Mouse (Mus musculus) heart, embryonic 14.5 days (tissue): ENCODE measurements around the gene 9130019O22Rik. TPM values are rescaled to one million over a fixed set of nuclear protein-coding genes. Genes with fewer than 3 reads are reported as not detected.
A peak's percentile ranks its signal among the peaks of the same experiment; 100 is the strongest.
"Not testable (repeated sequence)": the region's sequence is repeated elsewhere in the genome, so short reads cannot be mapped to it uniquely, and the experiment has no call there.

Experiments
- ATAC-seq: fragments of 200-750 bp; cut with Nextera tagmentation; 2 replicates; pipeline ENCODE4 v1.8.0; 2017; ENCODE audit warnings: low read depth, moderate TSS enrichment; ENCODE audit not compliant: insufficient number of reproducible peaks, insufficient read depth, low FRiP score
- H3K27ac ChIP-seq, 2 experiments: fragments of 200-500 bp in 1 of 2; fragments of 300-500 bp in 1 of 2; sonication (generic) in 1 of 2; replicated peaks in 1 of 2; 2 replicates each; pipeline ENCODE4 v1.5.1; 2012 to 2014; ENCODE audit warnings: low read depth in 2 of 2, low read length in 2 of 2, control low read depth in 1 of 2, mild to moderate bottlenecking in 1 of 2, mixed read lengths in 1 of 2; ENCODE audit not compliant: control insufficient read depth in 1 of 2, insufficient read depth in 1 of 2
- H3K27me3 ChIP-seq: fragments of 300-500 bp; sonication (generic); 2 replicates; pipeline ENCODE4 v1.6.1; 2014; ENCODE audit warnings: mild to moderate bottlenecking, low read length, control low read depth; ENCODE audit not compliant: control insufficient read depth, insufficient read depth
- H3K36me3 ChIP-seq: fragments of 300-500 bp; sonication (generic); 2 replicates; pipeline ENCODE4 v1.6.1; 2014; ENCODE audit warnings: mild to moderate bottlenecking, control low read depth, low read length, mixed read lengths; ENCODE audit not compliant: control insufficient read depth, insufficient read depth
- H3K4me1 ChIP-seq, 2 experiments: fragments of 200-500 bp in 1 of 2; fragments of 300-500 bp in 1 of 2; sonication (generic) in 1 of 2; 2 replicates each; pipeline ENCODE4 v1.6.1; 2012 to 2014; ENCODE audit warnings: low read length in 2 of 2, control low read depth in 1 of 2, mixed read lengths in 1 of 2; ENCODE audit not compliant: control insufficient read depth in 2 of 2, insufficient read depth in 2 of 2
- H3K4me2 ChIP-seq: fragments of 300-500 bp; sonication (generic); 2 replicates; pipeline ENCODE4 v1.6.1; 2014; ENCODE audit warnings: mild to moderate bottlenecking, low read length
- H3K4me3 ChIP-seq, 2 experiments: fragments of 200-500 bp in 1 of 2; fragments of 300-500 bp in 1 of 2; sonication (generic) in 1 of 2; 2 replicates each; pipeline ENCODE4 v1.5.1; 2012 to 2014; ENCODE audit warnings: low read length in 2 of 2, mild to moderate bottlenecking in 2 of 2, control low read depth in 1 of 2, low read depth in 1 of 2, moderate library complexity in 1 of 2; ENCODE audit not compliant: control insufficient read depth in 1 of 2, insufficient read depth in 1 of 2
- H3K9ac ChIP-seq: fragments of 300-500 bp; sonication (generic); 2 replicates; pipeline ENCODE4 v1.6.1; 2014; ENCODE audit warnings: mild to moderate bottlenecking, low read length
- H3K9me3 ChIP-seq: fragments of 300-500 bp; sonication (generic); 2 replicates; pipeline ENCODE4 v1.6.1; 2016; ENCODE audit warnings: low read length, control low read depth; ENCODE audit not compliant: control insufficient read depth
- WGBS: fragments of 180-500 bp; shearing (Covaris S2); extraction: QIAGEN DNeasy Blood & Tissue Kit; methylation state at CpG from one replicate; pipeline ENCODE4 v1.1.7; 2014; 5-methylcytosine and 5-hydroxymethylcytosine counted together
- polyA plus RNA-seq: library from polyadenylated mRNA; unstranded; fragments of >200 nt; fragmentation: Nextera tagmentation; extraction: Ambion mirVana; gene quantifications from 2 replicates; pipeline ENCODE4 v1.2.1, GENCODE M21; 2014

9130019O22Rik gene
- polyA plus RNA-seq, 1 experiment from 2014 or later, result 4.5 TPM

GRCm38 (mm10) chr7:127371870-127372269 lies 15.1 kb downstream of the 9130019O22Rik start:
- ATAC-seq, result not testable (repeated sequence)
- WGBS, result 80% methylated on average over 3 of the region's 3 CpGs

GRCm38 (mm10) chr7:127371213-127371612 lies 15.8 kb downstream of the 9130019O22Rik start:
- Histone ChIP-seq H3K27ac (no peak overlapping the region), H3K27me3 (no peaks in the 10 kb centered on the region), H3K9ac (no peak overlapping the region), H3K9me3 (no peaks in the 10 kb centered on the region), H3K4me3 (no peak overlapping the region), H3K4me2 (no peak overlapping the region), H3K4me1 (no peaks in the 10 kb centered on the region; a peak in 2 of 4 replicates), H3K36me3 (0 out of 2 replicates have a peak, but pooled peaks cover 7% of the 10 kb centered on the region)
- ATAC-seq, result no peak
- 64% methylated on average over 2 of the region's 2 CpGs for whole genome bisulfite sequencing

More at GRCm38 (mm10) chr7:127371870-127372269, 15.1 kb downstream of the 9130019O22Rik start:
- not testable (repeated sequence) for H3K9me3 ChIP-seq, H3K27me3 ChIP-seq, H3K4me3 ChIP-seq, H3K4me2 ChIP-seq, H3K27ac ChIP-seq, H3K9ac ChIP-seq, H3K36me3 ChIP-seq, H3K4me1 ChIP-seq

GRCm38 (mm10) chr7:127366249-127366648 lies 20.7 kb downstream of the 9130019O22Rik start:
- no peak overlapping the region for H3K9ac ChIP-seq
- no peak overlapping the region for H3K4me2 ChIP-seq
- no peak overlapping the region for H3K4me3 ChIP-seq
- WGBS, result 34% methylated on average over 3 of the region's 3 CpGs
- no peak for ATAC-seq
- H3K9me3 ChIP-seq, result no peaks in the 10 kb centered on the region
- H3K27me3 ChIP-seq, result no peaks in the 10 kb centered on the region; the same call in 1 of the 2 replicates
- no peak overlapping the region for H3K27ac ChIP-seq
- H3K36me3 ChIP-seq, result no peaks in the 10 kb centered on the region
- no peaks in the 10 kb centered on the region; a peak in 1 of 4 replicates for H3K4me1 ChIP-seq

GRCm38 (mm10) chr7:127364166-127364565 lies 22.8 kb downstream of the 9130019O22Rik start:
- H3K9ac ChIP-seq, result no peak overlapping the region; the same call in 1 of the 2 replicates
- 72% methylated on average over 4 of the region's 4 CpGs for WGBS

GRCm38 (mm10) chr7:127363475-127363921 lies 23.5 kb downstream of the 9130019O22Rik start:
- no peak for ATAC-seq
- no peaks in the 10 kb centered on the region; a peak in 1 of 4 replicates for H3K4me1 ChIP-seq
- peak overlapping the region; percentile 68 for H3K9ac ChIP-seq
- H3K4me3 ChIP-seq, result peak overlapping the region; percentile 36 to 37
- H3K27me3 ChIP-seq, result peaks cover 10% of the 10 kb centered on the region; the same call in 1 of the 2 replicates
- 3% methylated on average over 24 of the region's 24 CpGs for WGBS
- H3K4me2 ChIP-seq, result peak overlapping the region; percentile 78
- no peak overlapping the region for H3K27ac ChIP-seq
- H3K36me3 ChIP-seq, result no peaks in the 10 kb centered on the region
- no peaks in the 10 kb centered on the region for H3K9me3 ChIP-seq

More at GRCm38 (mm10) chr7:127364166-127364565, 22.8 kb downstream of the 9130019O22Rik start:
- H3K36me3 ChIP-seq, result no peaks in the 10 kb centered on the region
- peaks cover 7% of the 10 kb centered on the region; the same call in 1 of the 2 replicates for H3K27me3 ChIP-seq
- H3K27ac ChIP-seq, result no peak overlapping the region
- H3K4me3 ChIP-seq, result no peak overlapping the region; a peak in 1 of 4 replicates
- no peaks in the 10 kb centered on the region for H3K9me3 ChIP-seq
- H3K4me2 ChIP-seq, result peak overlapping the region; percentile 78
- ATAC-seq, result no peak
- H3K4me1 ChIP-seq, result no peaks in the 10 kb centered on the region; a peak in 1 of 4 replicates

- Histone ChIP-seq H3K4me3 (peak overlapping the region; percentile 24 to 32), H3K27me3 (peaks cover 21% of the 10 kb centered on the region), H3K9ac (peak overlapping the region; percentile 41; the same call in 1 of the 2 replicates), H3K4me2 (peak overlapping the region; percentile 58)
- not testable (repeated sequence) for H3K27ac ChIP-seq, ATAC-seq, H3K4me1 ChIP-seq, H3K36me3 ChIP-seq, H3K9me3 ChIP-seq
- 21% methylated on average over 13 of the region's 13 CpGs for WGBS
Measured at GRCm38 (mm10) chr7:127362418-127362817, 24.5 kb downstream of the 9130019O22Rik start.

- Histone ChIP-seq H3K4me1 (no peaks in the 10 kb centered on the region; a peak in 1 of 4 replicates), H3K36me3 (no peaks in the 10 kb centered on the region), H3K9me3 (no peaks in the 10 kb centered on the region), H3K27me3 (peaks cover 24% of the 10 kb centered on the region), H3K4me3 (no peak overlapping the region), H3K4me2 (no peak overlapping the region), H3K9ac (no peak overlapping the region), H3K27ac (no peak overlapping the region)
- WGBS, result 41% methylated on average over 13 of the region's 13 CpGs
- no peak; the same call in 1 of the 2 replicates for ATAC-seq
Measured at GRCm38 (mm10) chr7:127361449-127361848, 25.5 kb downstream of the 9130019O22Rik start.

- ATAC-seq, result no peak
- Histone ChIP-seq H3K9ac (no peak overlapping the region), H3K27ac (no peak overlapping the region), H3K4me1 (no peaks in the 10 kb centered on the region), H3K9me3 (no peaks in the 10 kb centered on the region), H3K27me3 (peaks cover 32% of the 10 kb centered on the region), H3K4me3 (no peak overlapping the region), H3K36me3 (no peaks in the 10 kb centered on the region), H3K4me2 (no peak overlapping the region)
- 63% methylated on average over 4 of the region's 4 CpGs for WGBS
Measured at GRCm38 (mm10) chr7:127360265-127360664, 26.7 kb downstream of the 9130019O22Rik start.
